Mouse (Mus musculus) liver, adult 2 months (tissue): ENCODE measurements around the gene Mrpl23.

Source experiments
- CTCF ChIP-seq: fragments of 200-500 bp; IDR thresholded peaks from 2 replicates; pipeline ENCODE4 v1.5.1; 2011; ENCODE audit warnings: low read depth, low read length, control low read depth
- POLR2A ChIP-seq: fragments of 200-500 bp; IDR thresholded peaks from 2 replicates; pipeline ENCODE4 v1.6.1; 2011; ENCODE audit warnings: low read length, control low read depth; ENCODE audit not compliant: insufficient read depth; ENCODE audit errors: extremely low read depth

- TF ChIP-seq POLR2A (no peak), CTCF (no peak)
Observed at GRCm38 (mm10) chr7:142510021-142510777, 22.3 kb upstream of the Mrpl23 start.
